11 mouse cellular contexts compared by ENCODE assay signal in the genomic region with DNA sequence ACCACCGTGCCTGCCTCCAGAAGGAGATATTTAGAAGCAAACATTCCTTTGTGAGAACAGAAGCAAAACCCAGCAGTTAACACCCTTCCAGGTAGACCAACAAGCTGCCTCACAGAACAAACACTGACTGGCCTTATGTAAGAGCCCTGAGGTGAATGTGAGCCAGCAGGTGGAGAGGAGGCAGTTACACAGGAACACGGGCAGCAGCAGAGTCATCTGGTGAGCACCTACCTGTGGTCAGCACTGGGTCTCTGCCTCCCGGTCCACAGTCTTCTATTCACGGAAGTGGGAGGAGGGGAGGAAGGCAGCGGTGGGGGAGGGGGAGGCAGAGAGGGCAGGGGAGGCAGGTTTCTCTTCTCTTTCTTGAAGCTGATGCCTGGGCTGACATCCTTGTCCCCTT. TPM values are rescaled to one million over a fixed set of nuclear protein-coding genes. Genes with fewer than 3 reads are reported as not detected.
DNase-seq lines count a peak whose midpoint lies in the region; ATAC-seq and TF ChIP-seq lines count a peak whose summit lies in the region.
"Had no signal": no experiment of that assay in that cellular context is flagged by ENCODE, and none has a peak within 500 bp of the region (broad histone marks: within the 10 kb centered on the region; RNA-seq: fewer than 3 reads in every experiment).

No protein-coding gene starts in this region.

- H3K27me3 ChIP-seq in cerebellum, adult 2 months (ENCODE audit: control insufficient read depth, insufficient read depth, low read length): no peaks in the 10 kb centered on the region
- H3K27me3 ChIP-seq in intestine, embryonic 16.5 days (replicated peaks; ENCODE audit: control insufficient read depth, insufficient read depth, low read length): no peaks in the 10 kb centered on the region
- no peaks in the 10 kb centered on the region for H3K27me3 ChIP-seq in kidney, embryonic 14.5 days (ENCODE audit: control insufficient read depth, insufficient read depth, low read length)
- no peaks in the 10 kb centered on the region for H3K27me3 ChIP-seq in forebrain, embryonic 10.5 days (ENCODE audit: poor library complexity, severe bottlenecking)

- no peak overlapping the region; the same call in 1 of the 2 replicates for H3K27ac ChIP-seq in cerebellum, adult 2 months (ENCODE audit: insufficient read depth, low read length)
- H3K27ac ChIP-seq in intestine, embryonic 16.5 days (ENCODE audit: low read length): no peak overlapping the region
- H3K27ac ChIP-seq in kidney, embryonic 14.5 days (ENCODE audit: low read depth, low read length): no peak overlapping the region
- H3K27ac ChIP-seq in forebrain, embryonic 10.5 days: no peak overlapping the region
- H3K27ac ChIP-seq: hindbrain, embryonic 14.5 days had no signal

- no peaks in the 10 kb centered on the region for H3K9me3 ChIP-seq in intestine, embryonic 16.5 days (ENCODE audit: control insufficient read depth, low read length)
- peaks cover 4% of the 10 kb centered on the region; the same call in 1 of the 2 replicates for H3K9me3 ChIP-seq in kidney, embryonic 14.5 days (ENCODE audit: control insufficient read depth, low read length)
- peaks cover 11% of the 10 kb centered on the region; the same call in 1 of the 2 replicates for H3K9me3 ChIP-seq in forebrain, embryonic 10.5 days

- peak; percentile 31; the same call in 1 of the 2 replicates for ATAC-seq in intestine, embryonic 16.5 days
- ATAC-seq in kidney, embryonic 14.5 days (ENCODE audit: low FRiP score, low TSS enrichment): no peak

- no peak overlapping the region for H3K9ac ChIP-seq in intestine, embryonic 16.5 days (ENCODE audit: low read depth, low read length)
- H3K9ac ChIP-seq in kidney, embryonic 14.5 days (ENCODE audit: low read depth, low read length): no peak overlapping the region
- H3K9ac ChIP-seq: hindbrain, embryonic 14.5 days had no signal

- peak; percentile 71 for DNase-seq in brain, adult 2 months (ENCODE audit: low read depth, low spot score)
- DNase-seq in cerebellum, adult 2 months: peak; percentile 72 to 81
- peak; percentile 75 for DNase-seq in lung, postnatal 36 days
- DNase-seq in kidney, postnatal 25 days: no peak
- DNase-seq in forebrain, embryonic 10.5 days (ENCODE audit: extremely low spot score, low spot score): no peak
- no peak for DNase-seq in natural killer cell, adult 2 months (ENCODE audit: low spot score in 2 of 2)
- DNase-seq: thymus, postnatal 25 days had no signal

- no peak for TF ChIP-seq CTCF in cerebellum, adult 2 months (IDR thresholded peaks at IDR 0.05; ENCODE audit: borderline replicate concordance, insufficient read depth, low read depth, low read length)

- WGBS in cerebellum, adult 2 months: 47% methylated on average over 5 of the region's 5 CpGs
- 57% methylated on average over 5 of the region's 5 CpGs for WGBS in intestine, embryonic 16.5 days
- WGBS in kidney, embryonic 14.5 days: 68% methylated on average over 5 of the region's 5 CpGs
- WGBS in forebrain, embryonic 10.5 days: 84% methylated on average over 5 of the region's 5 CpGs

- no peak overlapping the region for H3K4me2 ChIP-seq in intestine, embryonic 16.5 days (ENCODE audit: low read depth, low read length)
- no peak overlapping the region for H3K4me2 ChIP-seq in kidney, embryonic 14.5 days (replicated peaks; ENCODE audit: low read depth, low read length)
- H3K4me2 ChIP-seq: hindbrain, embryonic 14.5 days; liver, embryonic 11.5 days had no signal

- peak overlapping the region; percentile 35 for H3K4me3 ChIP-seq in cerebellum, adult 2 months (replicated peaks; ENCODE audit: insufficient read depth, low read depth, low read length)
- no peak overlapping the region for H3K4me3 ChIP-seq in intestine, embryonic 16.5 days (ENCODE audit: low read length)
- H3K4me3 ChIP-seq in kidney, embryonic 14.5 days (ENCODE audit: low read length): no peak overlapping the region
- no peak overlapping the region for H3K4me3 ChIP-seq in forebrain, embryonic 10.5 days

- H3K36me3 ChIP-seq in intestine, embryonic 16.5 days (ENCODE audit: control insufficient read depth, insufficient read depth, low read length): peaks cover 7% of the 10 kb centered on the region
- H3K36me3 ChIP-seq in kidney, embryonic 14.5 days (ENCODE audit: control insufficient read depth, insufficient read depth, low read length): peaks cover 34% of the 10 kb centered on the region
- H3K36me3 ChIP-seq in forebrain, embryonic 10.5 days (replicated peaks): peaks cover 91% of the 10 kb centered on the region

- no peak for TF ChIP-seq POLR2A in cerebellum, adult 2 months (IDR thresholded peaks at IDR 0.05; ENCODE audit: borderline replicate concordance, insufficient read depth, low read length)

- peaks cover 12% of the 10 kb centered on the region for H3K4me1 ChIP-seq in cerebellum, adult 2 months (ENCODE audit: control insufficient read depth, insufficient read depth, low read length)
- 0 out of 2 replicates have a peak, but pooled peaks cover 1% of the 10 kb centered on the region for H3K4me1 ChIP-seq in intestine, embryonic 16.5 days (ENCODE audit: control insufficient read depth, insufficient read depth, low read length)
- H3K4me1 ChIP-seq in kidney, embryonic 14.5 days (ENCODE audit: control insufficient read depth, insufficient read depth, low read length): no peaks in the 10 kb centered on the region
- H3K4me1 ChIP-seq in forebrain, embryonic 10.5 days: peaks cover under 1% of the 10 kb centered on the region; the same call in 1 of the 2 replicates

RNA-seq across cellular contexts. Expression of a gene that starts 35.2 kb away (rescaled TPM):
- polyA plus RNA-seq in cerebellum, adult 2 months (2012; rRNA removed): 12.3 and 13.5 TPM in 2 replicates
- polyA plus RNA-seq in intestine, embryonic 16.5 days (2015; fragmentation: Nextera tagmentation; extraction: Ambion mirVana): 6.5 and 8.1 TPM in 2 replicates
- polyA plus RNA-seq in kidney, embryonic 14.5 days (2014; fragmentation: Nextera tagmentation; extraction: Ambion mirVana): 23.3 and 31.8 TPM in 2 replicates
- polyA plus RNA-seq in forebrain, embryonic 10.5 days (2016; fragmentation: Nextera tagmentation; extraction: Ambion mirVana): 32.8 and 33.4 TPM in 2 replicates

RNA-seq across cellular contexts. Expression of a gene that starts 51.2 kb away (rescaled TPM):
- 30.2 and 33.2 TPM in 2 replicates for polyA plus RNA-seq in cerebellum, adult 2 months (2012; rRNA removed)
- 30.5 and 30.8 TPM in 2 replicates for polyA plus RNA-seq in intestine, embryonic 16.5 days (2015; fragmentation: Nextera tagmentation; extraction: Ambion mirVana)
- polyA plus RNA-seq in kidney, embryonic 14.5 days (2014; fragmentation: Nextera tagmentation; extraction: Ambion mirVana): 13.8 and 24.4 TPM in 2 replicates
- 19.1 and 22.1 TPM in 2 replicates for polyA plus RNA-seq in forebrain, embryonic 10.5 days (2016; fragmentation: Nextera tagmentation; extraction: Ambion mirVana)

Comparison
In these comparisons a context has a peak if more than half of its experiments do, and no peak if none do; other contexts are left out.
1. DNase-seq: peak in brain, adult 2 months (single experiment), cerebellum, adult 2 months (2 of 2) and lung, postnatal 36 days (single experiment); none in kidney, postnatal 25 days (0 of 2), forebrain, embryonic 10.5 days (single experiment) and natural killer cell, adult 2 months (0 of 2).